Mouse (Mus musculus) CH12.LX (cell line): Measurements from ENCODE around the gene Plekhg3.

Source experiments
- CTCF ChIP-seq, 2 experiments: IDR thresholded peaks in 1 of 2; conservative IDR thresholded peaks in 1 of 2; 2 replicates each; pipeline ENCODE4 v1.5.1; 2011 to 2012; ENCODE audit warnings: low read depth in 2 of 2, low read length in 2 of 2, improper control_type of control experiment in 1 of 2, inconsistent platforms in 1 of 2, mild to moderate bottlenecking in 1 of 2, moderate library complexity in 1 of 2
- E2F4 ChIP-seq: IDR thresholded peaks from 2 replicates; pipeline ENCODE4 v1.6.1; 2011; ENCODE audit warnings: low read depth, low read length, improper control_type of control experiment; ENCODE audit not compliant: insufficient replicate concordance
- EP300 ChIP-seq: IDR thresholded peaks from 2 replicates; pipeline ENCODE4 v1.6.1; 2011; ENCODE audit warnings: low read length, improper control_type of control experiment
- ETS1 ChIP-seq: conservative IDR thresholded peaks from 2 replicates; pipeline ENCODE4 v1.6.1; 2012; ENCODE audit warnings: low read depth, mild to moderate bottlenecking, inconsistent platforms, low read length, improper control_type of control experiment, moderate library complexity
- HCFC1 ChIP-seq: IDR thresholded peaks from 2 replicates; pipeline ENCODE4 v1.6.1; 2012; ENCODE audit warnings: low read depth, mild to moderate bottlenecking, inconsistent platforms, low read length, improper control_type of control experiment
- JUND ChIP-seq: conservative IDR thresholded peaks from 2 replicates; pipeline ENCODE4 v1.6.1; 2011; ENCODE audit warnings: low read depth, low read length, improper control_type of control experiment
- MAFK ChIP-seq: IDR thresholded peaks from 2 replicates; pipeline ENCODE4 v1.6.1; 2011; ENCODE audit warnings: low read length, improper control_type of control experiment; ENCODE audit not compliant: insufficient replicate concordance
- POLR2A ChIP-seq: IDR thresholded peaks from 2 replicates; pipeline ENCODE4 v1.6.1; 2011; ENCODE audit warnings: low read depth, mild to moderate bottlenecking, improper control_type of control experiment, low read length
- SMC3 ChIP-seq: IDR thresholded peaks from 2 replicates; pipeline ENCODE4 v1.6.1; 2011; ENCODE audit warnings: low read depth, low read length, improper control_type of control experiment
- TCF12 ChIP-seq: IDR thresholded peaks from 2 replicates; pipeline ENCODE4 v1.6.1; 2014; ENCODE audit warnings: low read depth, mild to moderate bottlenecking, inconsistent platforms, low read length, improper control_type of control experiment
- UBTF ChIP-seq: IDR thresholded peaks from 2 replicates; pipeline ENCODE4 v1.6.1; 2012; ENCODE audit warnings: low read depth, mild to moderate bottlenecking, inconsistent platforms, low read length, improper control_type of control experiment, moderate library complexity

DNA sequence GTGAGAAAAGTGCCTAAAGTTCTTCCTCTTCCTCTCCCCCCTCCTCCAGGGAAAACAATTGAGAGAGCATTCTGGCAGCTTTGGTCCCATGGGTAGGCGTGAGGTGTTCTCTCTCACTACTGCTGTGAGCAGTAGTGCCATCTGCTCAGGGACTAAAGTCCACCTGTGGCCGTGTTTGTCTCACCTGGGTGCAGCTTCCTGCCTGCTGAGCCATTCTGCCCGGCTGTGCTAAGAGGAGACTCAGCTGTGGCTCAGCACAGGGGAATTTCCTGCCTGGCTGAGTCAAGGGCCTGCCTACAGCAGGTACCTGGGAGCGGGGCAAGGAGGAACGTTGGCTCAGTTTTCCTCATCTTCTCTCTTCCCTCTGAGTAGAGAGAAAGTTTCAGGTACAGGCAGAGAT, 27.5 kb downstream of the Plekhg3 start:
- TF ChIP-seq EP300: no peak
- no peak for TF ChIP-seq JUND
- no peak for TF ChIP-seq ETS1
- TF ChIP-seq POLR2A: no peak
- TF ChIP-seq CTCF (conservative IDR thresholded peaks at IDR 0.05 in 1 of 2, IDR thresholded peaks at IDR 0.05 in 1 of 2; ENCODE audit: low read depth in 2 of 2, low read length in 2 of 2): no peak
- TF ChIP-seq MAFK: no peak
- no peak for TF ChIP-seq E2F4
- TF ChIP-seq HCFC1: no peak
- no peak for TF ChIP-seq SMC3
- no peak for TF ChIP-seq TCF12
- no peak for TF ChIP-seq UBTF
